9 mouse cellular contexts compared by ENCODE assay signal in genomic region chr11:69937385-69937784, GRCm38 (mm10). TPM values are rescaled to one million over a fixed set of nuclear protein-coding genes. Genes with fewer than 3 reads are reported as not detected.
DNase-seq lines count a peak whose midpoint lies in the region; ATAC-seq lines count a peak whose summit lies in the region.
"Had no signal": no experiment of that assay in that cellular context is flagged by ENCODE, and none has a peak within 500 bp of the region (broad histone marks: within the 10 kb centered on the region; RNA-seq: fewer than 3 reads in every experiment).

No protein-coding gene starts in this region.

- 0 out of 2 replicates have a peak, but pooled peaks cover 3% of the 10 kb centered on the region for H3K27me3 ChIP-seq in intestine, embryonic 16.5 days (replicated peaks; ENCODE audit: control insufficient read depth, insufficient read depth, low read length)
- peaks cover 9% of the 10 kb centered on the region; the same call in 1 of the 2 replicates for H3K27me3 ChIP-seq in stomach, embryonic 15.5 days (replicated peaks)
- H3K27me3 ChIP-seq in midbrain, embryonic 15.5 days (replicated peaks) = peaks cover 30% of the 10 kb centered on the region

- no peaks in the 10 kb centered on the region for H3K9me3 ChIP-seq in intestine, embryonic 16.5 days (ENCODE audit: control insufficient read depth, low read length)
- H3K9me3 ChIP-seq in stomach, embryonic 15.5 days = no peaks in the 10 kb centered on the region
- H3K9me3 ChIP-seq in midbrain, embryonic 15.5 days = no peaks in the 10 kb centered on the region

- H3K4me2 ChIP-seq in intestine, embryonic 16.5 days (ENCODE audit: low read depth, low read length) = no peak overlapping the region
- H3K4me2 ChIP-seq in stomach, embryonic 15.5 days = peak overlapping the region; percentile 98; the same call in 1 of the 2 replicates
- H3K4me2 ChIP-seq in midbrain, embryonic 15.5 days = no peak overlapping the region

- H3K4me3 ChIP-seq in intestine, embryonic 16.5 days (ENCODE audit: low read length) = no peak overlapping the region
- H3K4me3 ChIP-seq in stomach, embryonic 15.5 days (replicated peaks) = no peak overlapping the region
- H3K4me3 ChIP-seq in midbrain, embryonic 15.5 days = no peak overlapping the region

- H3K4me1 ChIP-seq in intestine, embryonic 16.5 days (ENCODE audit: control insufficient read depth, insufficient read depth, low read length) = peaks cover 35% of the 10 kb centered on the region
- H3K4me1 ChIP-seq in stomach, embryonic 15.5 days = peaks cover 39% of the 10 kb centered on the region
- H3K4me1 ChIP-seq in midbrain, embryonic 15.5 days = peaks cover 23% of the 10 kb centered on the region

- peak; percentile 39 for DNase-seq in left cerebral cortex, postnatal 4 days
- no peak for DNase-seq in left cerebral cortex, postnatal 36 days (ENCODE audit: low spot score in 2 of 2)
- peak; percentile 79 for DNase-seq in gastrocnemius, postnatal 14 days
- no peak for DNase-seq in retina, embryonic 14.5 days (ENCODE audit: low spot score)
- DNase-seq in frontal cortex, postnatal 14 days (ENCODE audit: low spot score in 2 of 2) = no peak

- ATAC-seq in intestine, embryonic 16.5 days = no peak
- no peak for ATAC-seq in stomach, embryonic 15.5 days (ENCODE audit: insufficient read depth, low FRiP score, low read depth)
- no peak for ATAC-seq in midbrain, embryonic 15.5 days (replicated peaks)

- no peaks in the 10 kb centered on the region for H3K36me3 ChIP-seq in intestine, embryonic 16.5 days (ENCODE audit: control insufficient read depth, insufficient read depth, low read length)
- H3K36me3 ChIP-seq in stomach, embryonic 15.5 days = no peaks in the 10 kb centered on the region
- no peaks in the 10 kb centered on the region for H3K36me3 ChIP-seq in midbrain, embryonic 15.5 days (replicated peaks)

- H3K9ac ChIP-seq in intestine, embryonic 16.5 days (ENCODE audit: low read depth, low read length) = 0 out of 2 replicates have a peak overlapping the region, but pooled peaks have one; percentile 22
- no peak overlapping the region for H3K9ac ChIP-seq in stomach, embryonic 15.5 days
- H3K9ac ChIP-seq in midbrain, embryonic 15.5 days = no peak overlapping the region

- intact Hi-C loops in left cerebral cortex, postnatal 4 days (cut with DNase I) = loop anchor here (10.0 kb wide), 1 partner anchor 47 kb away; the partner anchor contains the start of genes Ctdnep1 and Elp5
- intact Hi-C loops in left cerebral cortex, postnatal 36 days (cut with DNase I) = no loop called here
- intact Hi-C loops in gastrocnemius, postnatal 14 days (cut with DNase I; ENCODE audit: low total_unique reads) = loop anchor here (10.0 kb wide), 1 partner anchor 67 kb away; the partner anchor contains the start of gene Dvl2

- 36% methylated on average over 4 of the region's 4 CpGs for WGBS in intestine, embryonic 16.5 days
- 34% methylated on average over 4 of the region's 4 CpGs for WGBS in stomach, embryonic 15.5 days
- 37% methylated on average over 4 of the region's 4 CpGs for WGBS in midbrain, embryonic 15.5 days

- H3K27ac ChIP-seq in intestine, embryonic 16.5 days (ENCODE audit: low read length) = 0 out of 2 replicates have a peak overlapping the region, but pooled peaks have one; percentile 46
- no peak overlapping the region; the same call in 1 of the 2 replicates for H3K27ac ChIP-seq in stomach, embryonic 15.5 days
- no peak overlapping the region for H3K27ac ChIP-seq in midbrain, embryonic 15.5 days

RNA-seq across cellular contexts. Expression of gene Ybx2, which starts 1.8 kb away (rescaled TPM):
- total RNA-seq in left cerebral cortex, postnatal 4 days (2021) = 10 to 100 TPM; 16.1 to 23.5 TPM
- total RNA-seq in left cerebral cortex, postnatal 36 days (2021) = 10 to 100 TPM in 1 of 2 experiments, 1 to 10 TPM in 1; 4.6 to 14.7 TPM
- 1 to 10 TPM; 2.1 to 4.3 TPM for total RNA-seq in gastrocnemius, postnatal 14 days (2021)
- 1.3 and 2.1 TPM in 2 replicates for polyA plus RNA-seq in intestine, embryonic 16.5 days (2015; fragmentation: Nextera tagmentation; extraction: Ambion mirVana)
- 2.9 and 3.3 TPM in 2 replicates for polyA plus RNA-seq in stomach, embryonic 15.5 days (2015; fragmentation: Nextera tagmentation; extraction: Ambion mirVana)
- polyA plus RNA-seq in midbrain, embryonic 15.5 days (2015; fragmentation: Nextera tagmentation; extraction: Ambion mirVana) = 5.6 and 6.4 TPM in 2 replicates
- total RNA-seq: neutrophil, adult 5-6 weeks had no signal

RNA-seq across cellular contexts. Expression of gene Slc2a4, which starts 10.6 kb away (rescaled TPM):
- 1 to 10 TPM; 1.7 to 3.2 TPM for total RNA-seq in left cerebral cortex, postnatal 4 days (2021)
- 1 to 10 TPM; 3.6 to 4.4 TPM for total RNA-seq in left cerebral cortex, postnatal 36 days (2021)
- 100 to 1,000 TPM; 158 to 236 TPM for total RNA-seq in gastrocnemius, postnatal 14 days (2021)
- polyA plus RNA-seq in intestine, embryonic 16.5 days (2015; fragmentation: Nextera tagmentation; extraction: Ambion mirVana) = 21.5 and 22.6 TPM in 2 replicates
- polyA plus RNA-seq in stomach, embryonic 15.5 days (2015; fragmentation: Nextera tagmentation; extraction: Ambion mirVana) = 26.3 and 28.9 TPM in 2 replicates
- polyA plus RNA-seq in midbrain, embryonic 15.5 days (2015; fragmentation: Nextera tagmentation; extraction: Ambion mirVana) = 3.3 TPM in 2 replicates
- total RNA-seq: neutrophil, adult 5-6 weeks had no signal

RNA-seq across cellular contexts. Expression of gene Eif5a, which starts 15.6 kb away (rescaled TPM):
- total RNA-seq in left cerebral cortex, postnatal 4 days (2021) = 100 to 1,000 TPM; 539 to 555 TPM
- total RNA-seq in left cerebral cortex, postnatal 36 days (2021) = 100 to 1,000 TPM; 406 to 453 TPM
- 100 to 1,000 TPM; 567 to 637 TPM for total RNA-seq in gastrocnemius, postnatal 14 days (2021)
- polyA plus RNA-seq in intestine, embryonic 16.5 days (2015; fragmentation: Nextera tagmentation; extraction: Ambion mirVana) = 1,478 and 1,683 TPM in 2 replicates
- polyA plus RNA-seq in stomach, embryonic 15.5 days (2015; fragmentation: Nextera tagmentation; extraction: Ambion mirVana) = 1,591 and 1,597 TPM in 2 replicates
- polyA plus RNA-seq in midbrain, embryonic 15.5 days (2015; fragmentation: Nextera tagmentation; extraction: Ambion mirVana) = 1,022 and 1,040 TPM in 2 replicates

RNA-seq across cellular contexts. Expression of gene Gps2, which starts 23.7 kb away (rescaled TPM):
- 10 to 100 TPM; 37.8 to 38.3 TPM for total RNA-seq in left cerebral cortex, postnatal 4 days (2021)
- total RNA-seq in left cerebral cortex, postnatal 36 days (2021) = 10 to 100 TPM; 25.9 to 32.4 TPM
- total RNA-seq in gastrocnemius, postnatal 14 days (2021) = 10 to 100 TPM; 21.8 to 24.2 TPM
- polyA plus RNA-seq in intestine, embryonic 16.5 days (2015; fragmentation: Nextera tagmentation; extraction: Ambion mirVana) = 60.0 and 63.8 TPM in 2 replicates
- 66.2 and 69.1 TPM in 2 replicates for polyA plus RNA-seq in stomach, embryonic 15.5 days (2015; fragmentation: Nextera tagmentation; extraction: Ambion mirVana)
- polyA plus RNA-seq in midbrain, embryonic 15.5 days (2015; fragmentation: Nextera tagmentation; extraction: Ambion mirVana) = 77.6 and 86.6 TPM in 2 replicates

RNA-seq across cellular contexts. Expression of gene Cldn7, which starts 27.2 kb away (rescaled TPM):
- not detected for total RNA-seq in left cerebral cortex, postnatal 4 days (2021)
- total RNA-seq in left cerebral cortex, postnatal 36 days (2021) = not detected
- under 1 TPM in 1 of 2 experiments, not detected in 1; 0.72 TPM for total RNA-seq in gastrocnemius, postnatal 14 days (2021)
- 1,377 and 1,415 TPM in 2 replicates for polyA plus RNA-seq in intestine, embryonic 16.5 days (2015; fragmentation: Nextera tagmentation; extraction: Ambion mirVana)
- 438 and 517 TPM in 2 replicates for polyA plus RNA-seq in stomach, embryonic 15.5 days (2015; fragmentation: Nextera tagmentation; extraction: Ambion mirVana)
- polyA plus RNA-seq in midbrain, embryonic 15.5 days (2015; fragmentation: Nextera tagmentation; extraction: Ambion mirVana) = 0.58 and 0.59 TPM in 2 replicates

Comparison
In these comparisons a context has a peak if more than half of its experiments do, and no peak if none do; other contexts are left out.
1. DNase-seq: peak in left cerebral cortex, postnatal 4 days (single experiment) and gastrocnemius, postnatal 14 days (single experiment); none in left cerebral cortex, postnatal 36 days (0 of 2), retina, embryonic 14.5 days (single experiment) and frontal cortex, postnatal 14 days (0 of 2).
2. RNA of gene Slc2a4, which starts 10.6 kb away (total RNA-seq): 158 to 236 TPM in gastrocnemius, postnatal 14 days; 3.6 to 4.4 TPM in left cerebral cortex, postnatal 36 days and 1.7 to 3.2 TPM in left cerebral cortex, postnatal 4 days; every median in the first group is over 10 times any median in the second.